Comparison of ENCODE assay signal across 9 mouse cellular contexts in the genomic region with DNA sequence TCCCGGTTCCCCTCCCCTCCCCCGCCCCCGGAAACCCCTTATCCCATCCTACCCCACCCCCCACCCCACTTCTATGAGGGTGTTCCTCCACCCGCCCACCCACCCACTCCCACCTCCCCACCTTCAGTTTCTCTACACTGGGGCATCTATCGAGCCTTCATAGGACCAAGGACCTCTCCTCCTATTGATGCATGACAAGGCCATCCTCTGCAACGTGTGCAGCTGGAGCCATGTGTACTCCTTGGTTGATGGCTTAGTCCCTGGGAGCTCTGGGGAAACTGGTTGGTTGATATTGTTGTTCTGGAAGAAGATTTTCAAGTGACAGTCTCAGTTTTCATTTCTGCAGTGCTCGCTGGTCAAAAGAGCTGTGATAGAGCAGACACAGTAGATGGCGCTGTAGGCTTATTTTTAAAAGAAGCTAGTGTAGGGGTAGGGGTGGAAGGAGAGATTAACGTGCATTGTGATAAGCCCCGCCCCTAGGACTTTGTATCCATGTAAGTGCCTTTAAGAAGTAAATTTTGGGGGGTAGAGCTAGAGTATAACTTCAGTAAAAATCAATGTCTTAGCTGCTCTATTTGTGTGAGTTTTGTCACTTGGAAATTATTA.
DNase-seq lines count a peak whose midpoint lies in the region; ATAC-seq and TF ChIP-seq lines count a peak whose summit lies in the region.
"Had no signal": no experiment of that assay in that cellular context is flagged by ENCODE, and none has a peak within 500 bp of the region (broad histone marks: within the 10 kb centered on the region; RNA-seq: fewer than 3 reads in every experiment).

No protein-coding gene starts in this region.

- no peak overlapping the region for H3K27ac ChIP-seq in intestine, postnatal 0 days (ENCODE audit: low read depth, low read length)
- no peak overlapping the region for H3K27ac ChIP-seq in midbrain, embryonic 13.5 days
- no peak overlapping the region for H3K27ac ChIP-seq in stomach, embryonic 14.5 days (ENCODE audit: low read length)
- H3K27ac ChIP-seq: embryonic facial prominence, embryonic 15.5 days had no signal

- 31% methylated on average over 10 of the region's 10 CpGs for whole genome bisulfite sequencing in intestine, postnatal 0 days
- 18% methylated on average over 9 of the region's 10 CpGs for WGBS in midbrain, embryonic 13.5 days
- 18% methylated on average over 9 of the region's 10 CpGs for WGBS in stomach, embryonic 14.5 days

- no peaks in the 10 kb centered on the region for H3K9me3 ChIP-seq in intestine, postnatal 0 days (ENCODE audit: control insufficient read depth)
- H3K9me3 ChIP-seq in midbrain, embryonic 13.5 days: no peaks in the 10 kb centered on the region
- H3K9me3 ChIP-seq in stomach, embryonic 14.5 days (ENCODE audit: control insufficient read depth, low read depth, low read length): no peaks in the 10 kb centered on the region
- H3K9me3 ChIP-seq: embryonic facial prominence, embryonic 15.5 days had no signal

- peak; percentile 81 for TF ChIP-seq CTCF in intestine, postnatal 0 days (IDR thresholded peaks at IDR 0.05; ENCODE audit: low read depth)

- H3K36me3 ChIP-seq in intestine, postnatal 0 days (ENCODE audit: control insufficient read depth, insufficient read depth): no peaks in the 10 kb centered on the region
- H3K36me3 ChIP-seq in midbrain, embryonic 13.5 days: no peaks in the 10 kb centered on the region
- H3K36me3 ChIP-seq in stomach, embryonic 14.5 days (ENCODE audit: control insufficient read depth, insufficient read depth, low read length): no peaks in the 10 kb centered on the region
- H3K36me3 ChIP-seq: embryonic facial prominence, embryonic 15.5 days had no signal

- peak; percentile 98 for ATAC-seq in common myeloid progenitor, adult 5-6 weeks (replicated peaks; ENCODE audit: low read depth, poor library complexity, severe bottlenecking)
- ATAC-seq in intestine, postnatal 0 days: peak; percentile 67
- peak; percentile 84 for ATAC-seq in midbrain, embryonic 13.5 days
- ATAC-seq in stomach, embryonic 14.5 days (ENCODE audit: insufficient number of reproducible peaks, insufficient read depth, low FRiP score, low read depth): peak; percentile 78

- DNase-seq in 416B (ENCODE audit: low read depth): peak; percentile 91
- DNase-seq in ZHBTc4 (ENCODE audit: low read depth, low spot score): peak; percentile 82
- DNase-seq in gastrocnemius, postnatal 25 days: peak; percentile 23
- peak; percentile 54 to 73 for DNase-seq in left cerebral cortex, postnatal 14 days (ENCODE audit: low spot score in 2 of 2)

- no peak overlapping the region for H3K4me2 ChIP-seq in intestine, postnatal 0 days (replicated peaks; ENCODE audit: low read depth)
- no peak overlapping the region for H3K4me2 ChIP-seq in midbrain, embryonic 13.5 days (replicated peaks)
- H3K4me2 ChIP-seq in stomach, embryonic 14.5 days (replicated peaks; ENCODE audit: low read depth, low read length): no peak overlapping the region
- H3K4me2 ChIP-seq: embryonic facial prominence, embryonic 15.5 days had no signal

- no peak overlapping the region for H3K4me3 ChIP-seq in intestine, postnatal 0 days (ENCODE audit: low read depth, low read length)
- H3K4me3 ChIP-seq in midbrain, embryonic 13.5 days (replicated peaks): no peak overlapping the region
- H3K4me3 ChIP-seq in stomach, embryonic 14.5 days (ENCODE audit: low read depth, low read length): no peak overlapping the region
- H3K4me3 ChIP-seq: embryonic facial prominence, embryonic 15.5 days had no signal

- H3K4me1 ChIP-seq in intestine, postnatal 0 days (replicated peaks; ENCODE audit: control insufficient read depth, insufficient read depth, low read length): no peaks in the 10 kb centered on the region
- no peaks in the 10 kb centered on the region for H3K4me1 ChIP-seq in midbrain, embryonic 13.5 days (replicated peaks)
- 0 out of 2 replicates have a peak, but pooled peaks cover 6% of the 10 kb centered on the region for H3K4me1 ChIP-seq in stomach, embryonic 14.5 days (ENCODE audit: control insufficient read depth, insufficient read depth, low read length)

- H3K9ac ChIP-seq in intestine, postnatal 0 days (ENCODE audit: low read depth, low read length): no peak overlapping the region
- H3K9ac ChIP-seq in midbrain, embryonic 13.5 days (replicated peaks): no peak overlapping the region
- no peak overlapping the region for H3K9ac ChIP-seq in stomach, embryonic 14.5 days (replicated peaks; ENCODE audit: low read depth, low read length)
- H3K9ac ChIP-seq: embryonic facial prominence, embryonic 15.5 days had no signal

- intact Hi-C loops in left cerebral cortex, postnatal 14 days (cut with DNase I): loop anchor here (2.0 kb wide), 1 partner anchor 782 kb away; no protein-coding TSS in a partner anchor

- no peaks in the 10 kb centered on the region for H3K27me3 ChIP-seq in intestine, postnatal 0 days (replicated peaks; ENCODE audit: control insufficient read depth, insufficient read depth, low read length)
- no peaks in the 10 kb centered on the region for H3K27me3 ChIP-seq in midbrain, embryonic 13.5 days
- no peaks in the 10 kb centered on the region for H3K27me3 ChIP-seq in stomach, embryonic 14.5 days (ENCODE audit: control insufficient read depth, insufficient read depth, low read length)
- H3K27me3 ChIP-seq: embryonic facial prominence, embryonic 15.5 days had no signal

Comparison
In these comparisons a context has a peak if more than half of its experiments do, and no peak if none do; other contexts are left out.
1. DNase-seq: peak in every context shown above with its lines; median percentile 91 in 416B; 82 in ZHBTc4; 64 in left cerebral cortex, postnatal 14 days; 23 in gastrocnemius, postnatal 25 days.